Mouse (Mus musculus): ENCODE results near the gene Olfr1440. TPM values are rescaled to one million over a fixed set of nuclear protein-coding genes. Genes with fewer than 3 reads are reported as not detected.

Olfr1440 gene
- polyA plus RNA-seq (2012; rRNA removed) = not detected in 2 replicates

DNA sequence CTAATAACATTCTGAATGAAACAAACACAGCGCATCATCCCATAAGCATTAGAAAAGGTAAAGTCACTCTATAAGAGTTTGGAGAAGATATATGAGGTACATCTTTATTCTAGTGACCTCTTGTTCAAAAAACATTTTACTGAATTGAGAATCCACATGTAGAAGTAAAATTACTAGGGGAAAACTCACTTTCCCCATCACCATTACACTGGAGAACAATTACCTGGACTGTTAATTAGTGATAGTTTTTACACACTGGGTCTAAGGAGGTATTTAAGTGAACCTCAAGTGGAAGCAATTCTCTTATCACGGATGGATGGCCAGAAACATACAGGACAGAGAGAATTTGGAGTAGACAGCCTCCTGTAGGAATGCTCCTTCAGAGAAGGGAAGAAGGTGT lies at the start of gene Olfr1440:
Gene Olfr1440 (plus strand): TSS at position 301 of the 400 bp plus-strand sequence.

DNA sequence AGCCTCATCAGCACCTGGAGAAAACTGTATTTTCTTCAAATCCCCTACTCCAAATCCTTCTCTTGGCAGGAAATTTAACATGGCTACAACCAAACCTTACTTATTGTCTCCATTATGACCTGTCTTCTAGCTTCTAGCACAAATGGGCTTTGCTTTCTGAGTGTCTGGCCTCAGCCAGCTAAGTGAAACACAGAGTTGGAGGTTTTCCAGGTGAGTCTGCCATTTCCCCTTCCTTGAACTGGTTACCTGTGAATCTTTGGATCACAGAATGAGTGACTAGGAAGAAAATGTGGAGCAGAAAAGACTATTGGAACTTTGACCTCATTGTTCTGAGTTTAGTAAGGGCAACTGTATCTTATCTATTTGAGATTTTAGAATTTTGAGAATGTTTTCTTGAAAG lies 30.3 kb downstream of the Olfr1440 start, which contains the start of gene Olfr1441:
Gene Olfr1441 (plus strand): TSS at position 73 of the 400 bp plus-strand sequence.

DNA sequence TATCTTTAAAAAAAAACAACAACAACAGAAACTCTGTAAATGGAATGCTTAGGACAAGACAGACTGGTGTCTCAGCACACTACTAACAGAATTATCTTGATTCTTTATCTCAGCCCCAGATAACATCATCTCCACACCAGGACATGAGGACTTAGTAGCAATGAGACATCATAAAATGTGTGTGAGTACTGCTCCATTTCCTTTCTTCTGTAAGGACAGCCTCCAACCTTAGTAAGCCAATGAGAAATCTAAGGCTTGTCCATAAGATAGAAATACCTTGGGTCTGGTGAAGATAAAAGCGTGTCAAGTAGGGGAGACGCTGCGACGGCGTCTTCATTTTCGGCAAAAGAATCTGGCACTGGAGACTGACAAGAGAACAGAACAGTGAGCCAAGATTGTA lies 40.5 kb downstream of the Olfr1440 start, which contains the start of gene Pfpl:
Gene Pfpl (plus strand): TSS at position 301 of the 400 bp plus-strand sequence.

Other genes starting within 250 kb of the Olfr1440 start
- not detected in 2 replicates for gene Olfr1555-ps1, start 217.2 kb upstream of the Olfr1440 start, polyA plus RNA-seq (2012; rRNA removed)
- gene Olfr1431, start 186.6 kb upstream of the Olfr1440 start, polyA plus RNA-seq (2012; rRNA removed) = not detected in 2 replicates
- gene Olfr1432, start 154.7 kb upstream of the Olfr1440 start, polyA plus RNA-seq (2012; rRNA removed) = not detected in 2 replicates
- not detected in 2 replicates for gene Olfr262, start 145.6 kb upstream of the Olfr1440 start, polyA plus RNA-seq (2012; rRNA removed)
- not detected in 2 replicates for gene Olfr235, start 126.2 kb upstream of the Olfr1440 start, polyA plus RNA-seq (2012; rRNA removed)
- not detected in 2 replicates for gene Olfr1434, start 107.4 kb upstream of the Olfr1440 start, polyA plus RNA-seq (2012; rRNA removed)
- gene Olfr1436, start 88.1 kb upstream of the Olfr1440 start, polyA plus RNA-seq (2012; rRNA removed) = not detected in 2 replicates
- gene Olfr1437, start 62.2 kb upstream of the Olfr1440 start, polyA plus RNA-seq (2012; rRNA removed) = not detected in 2 replicates
- gene Olfr1438-ps1, start 51.4 kb upstream of the Olfr1440 start, polyA plus RNA-seq (2012; rRNA removed) = not detected in 2 replicates
- gene Olfr1441, start 30.2 kb downstream of the Olfr1440 start, polyA plus RNA-seq (2012; rRNA removed) = not detected in 2 replicates
- 0.01 TPM in 2 replicates for gene Pfpl, start 40.6 kb downstream of the Olfr1440 start, polyA plus RNA-seq (2012; rRNA removed)
- 2.0 and 2.1 TPM in 2 replicates for gene Mpeg1, start 73.5 kb downstream of the Olfr1440 start, polyA plus RNA-seq (2012; rRNA removed)
- 37.1 and 38.0 TPM in 2 replicates for gene Dtx4, start 114.2 kb downstream of the Olfr1440 start, polyA plus RNA-seq (2012; rRNA removed)
- gene Fam111a, start 158.5 kb downstream of the Olfr1440 start, polyA plus RNA-seq (2012; rRNA removed) = 4.8 and 5.7 TPM in 2 replicates
- gene Gm4952, start 212.7 kb downstream of the Olfr1440 start, polyA plus RNA-seq (2012; rRNA removed) = 0.17 and 0.25 TPM in 2 replicates
- gene Glyat, start 246.0 kb downstream of the Olfr1440 start, polyA plus RNA-seq (2012; rRNA removed) = not detected in 2 replicates